ENCODE assay signal across 8 mouse cellular contexts in genomic region chr10:62338176-62338575, GRCm38 (mm10). TPM values are rescaled to one million over a fixed set of nuclear protein-coding genes. Genes with fewer than 3 reads are reported as not detected.
DNase-seq lines count a peak whose midpoint lies in the region; ATAC-seq and TF ChIP-seq lines count a peak whose summit lies in the region.

No protein-coding gene starts in this region.

- H3K27me3 ChIP-seq in kidney, embryonic 16.5 days (ENCODE audit: insufficient read depth, low read length), result no peaks in the 10 kb centered on the region
- no peaks in the 10 kb centered on the region for H3K27me3 ChIP-seq in forebrain, postnatal 0 days (ENCODE audit: insufficient read depth, low read length)
- no peaks in the 10 kb centered on the region for H3K27me3 ChIP-seq in midbrain, embryonic 14.5 days (ENCODE audit: control insufficient read depth, insufficient read depth, low read length)

- no peak overlapping the region; the same call in 1 of the 2 replicates for H3K9ac ChIP-seq in kidney, embryonic 16.5 days (replicated peaks; ENCODE audit: low read length)
- H3K9ac ChIP-seq in forebrain, postnatal 0 days, result no peak overlapping the region
- H3K9ac ChIP-seq in midbrain, embryonic 14.5 days (replicated peaks; ENCODE audit: low read length), result peak overlapping the region; percentile 82; the same call in 1 of the 2 replicates

- H3K27ac ChIP-seq in kidney, embryonic 16.5 days (ENCODE audit: low read length), result peak overlapping the region; percentile 85
- no peak overlapping the region for H3K27ac ChIP-seq in forebrain, postnatal 0 days (ENCODE audit: low read depth, low read length)
- no peak overlapping the region for H3K27ac ChIP-seq in midbrain, embryonic 14.5 days (replicated peaks; ENCODE audit: low read depth, low read length)

- no peaks in the 10 kb centered on the region for H3K9me3 ChIP-seq in kidney, embryonic 16.5 days (ENCODE audit: low read length)
- H3K9me3 ChIP-seq in forebrain, postnatal 0 days (ENCODE audit: low read length), result no peaks in the 10 kb centered on the region
- no peaks in the 10 kb centered on the region for H3K9me3 ChIP-seq in midbrain, embryonic 14.5 days (ENCODE audit: control insufficient read depth, low read length)

- H3K4me1 ChIP-seq in kidney, embryonic 16.5 days (ENCODE audit: insufficient read depth, low read length), result peaks cover 45% of the 10 kb centered on the region
- peaks cover 3% of the 10 kb centered on the region; the same call in 1 of the 2 replicates for H3K4me1 ChIP-seq in forebrain, postnatal 0 days (ENCODE audit: insufficient read depth)
- H3K4me1 ChIP-seq in midbrain, embryonic 14.5 days (ENCODE audit: control insufficient read depth, insufficient read depth, low read length), result peaks cover 20% of the 10 kb centered on the region

- TF ChIP-seq CTCF in forebrain, postnatal 0 days (IDR thresholded peaks at IDR 0.05; ENCODE audit: low read depth), result no peak

- H3K36me3 ChIP-seq in kidney, embryonic 16.5 days (ENCODE audit: insufficient read depth, low read length), result no peaks in the 10 kb centered on the region
- no peaks in the 10 kb centered on the region for H3K36me3 ChIP-seq in forebrain, postnatal 0 days (ENCODE audit: insufficient read depth)
- no peaks in the 10 kb centered on the region for H3K36me3 ChIP-seq in midbrain, embryonic 14.5 days (ENCODE audit: control insufficient read depth, insufficient read depth, low read length)

- H3K4me3 ChIP-seq in kidney, embryonic 16.5 days (ENCODE audit: low read length), result peak overlapping the region; percentile 63
- no peak overlapping the region for H3K4me3 ChIP-seq in forebrain, postnatal 0 days (ENCODE audit: low read depth, low read length)
- peak overlapping the region; percentile 71; the same call in 1 of the 2 replicates for H3K4me3 ChIP-seq in midbrain, embryonic 14.5 days (replicated peaks; ENCODE audit: low read depth, low read length)

- 25% methylated on average over 9 of the region's 9 CpGs for WGBS in kidney, embryonic 16.5 days
- 28% methylated on average over 9 of the region's 9 CpGs for WGBS in forebrain, postnatal 0 days
- 32% methylated on average over 9 of the region's 9 CpGs for WGBS in midbrain, embryonic 14.5 days

- DNase-seq in kidney, adult 9 months, result no peak
- DNase-seq in ZHBTc4 (ENCODE audit: low read depth, low spot score), result peak; percentile 70
- DNase-seq in forebrain, postnatal 0 days, result no peak
- no peak for DNase-seq in midbrain, embryonic 14.5 days
- DNase-seq in embryo, embryonic 10 days (ENCODE audit: low spot score), result no peak
- DNase-seq in right cerebral cortex, adult 18-20 months, result no peak
- no peak for DNase-seq in thymus, adult 18-20 months

- no peak for ATAC-seq in kidney, embryonic 16.5 days (ENCODE audit: low FRiP score, low TSS enrichment)
- ATAC-seq in forebrain, postnatal 0 days, result no peak
- ATAC-seq in midbrain, embryonic 14.5 days (ENCODE audit: low FRiP score, low TSS enrichment), result no peak

- peak overlapping the region; percentile 92 for H3K4me2 ChIP-seq in kidney, embryonic 16.5 days (replicated peaks; ENCODE audit: low read depth, low read length)
- H3K4me2 ChIP-seq in forebrain, postnatal 0 days (ENCODE audit: low read depth), result peak overlapping the region; percentile 84
- peak overlapping the region; percentile 87 for H3K4me2 ChIP-seq in midbrain, embryonic 14.5 days (ENCODE audit: low read length)

RNA-seq across cellular contexts. Expression of gene Hk1, which starts 41.5 kb away (rescaled TPM):
- 67.5 and 68.2 TPM in 2 replicates for polyA plus RNA-seq in kidney, embryonic 16.5 days (2015; fragmentation: Nextera tagmentation; extraction: Ambion mirVana)
- 86.2 and 90.1 TPM in 2 replicates for total RNA-seq in forebrain, postnatal 0 days (2014; rRNA removed)
- 109 and 140 TPM in 2 replicates for polyA plus RNA-seq in forebrain, postnatal 0 days (2015; fragmentation: Nextera tagmentation; extraction: Ambion mirVana)
- 66.2 and 73.7 TPM in 2 replicates for polyA plus RNA-seq in midbrain, embryonic 14.5 days (2014; fragmentation: Nextera tagmentation; extraction: Ambion mirVana)
